Mouse (Mus musculus) left cerebral cortex, adult 2 months (tissue): Measurements from ENCODE around the gene Ppp4r4. TPM values are rescaled to one million over a fixed set of nuclear protein-coding genes. Genes with fewer than 3 reads are reported as not detected.
"Not testable (repeated sequence)": the region's sequence is repeated elsewhere in the genome, so short reads cannot be mapped to it uniquely, and the experiment has no call there.

Source experiments
- DNase-seq, 2 experiments: peaks; one replicate each; pipeline ENCODE4 v3.0.0; 2021 to 2022; ENCODE audit warnings: low spot score in 2 of 2, mixed read lengths in 1 of 2; ENCODE audit errors: extremely low spot score in 1 of 2
- H3K27ac ChIP-seq: fragments of 200-600 bp; 2 replicates; pipeline ENCODE4 v1.8.1; 2022
- H3K4me3 ChIP-seq: fragments of 200-600 bp; 2 replicates; pipeline ENCODE4 v1.8.1; 2022
- CTCF ChIP-seq: fragments of 200-600 bp; IDR thresholded peaks from 2 replicates; pipeline ENCODE4 v1.8.1; 2022; ENCODE audit warnings: antibody characterized with exemption, mild to moderate bottlenecking, moderate library complexity
- intact Hi-C: fragments of 180-260 bp; cut with DNase I; formaldehyde crosslinking; loops from one replicate; pipeline ENCODE4 v1.15.1; 2025
- long read RNA-seq, 2 experiments: library from polyadenylated mRNA; stranded (forward); transcript quantifications; one replicate each; pipeline ENCODE4 v2.0.0; 2021; ENCODE audit warnings: borderline mapping rate in 2 of 2
- total RNA-seq, 2 experiments: library from RNA; stranded (reverse); gene quantifications; 2 replicates each; pipeline ENCODE4 v1.2.3; 2021

Gene Ppp4r4
- total RNA-seq, result 10 to 100 TPM; 24.8 to 25.8 TPM
- long read RNA-seq, experiment 1, transcript Ppp4r4-201 (25 exons, 3,964 nt), result major isoform, 13 of 24 reads
- long read RNA-seq, experiment 1, partial matches to known transcripts, result 3 of 24 reads
- long read RNA-seq, experiment 1, other reads (novel, unspliced or antisense), result 8 of 24 reads
- long read RNA-seq, experiment 2, transcript Ppp4r4-201 (25 exons, 3,964 nt), result major isoform, 8 of 19 reads
- long read RNA-seq, experiment 2, partial matches to known transcripts, result 0 of 19 reads
- long read RNA-seq, experiment 2, other reads (novel, unspliced or antisense), result 11 of 19 reads

DNA sequence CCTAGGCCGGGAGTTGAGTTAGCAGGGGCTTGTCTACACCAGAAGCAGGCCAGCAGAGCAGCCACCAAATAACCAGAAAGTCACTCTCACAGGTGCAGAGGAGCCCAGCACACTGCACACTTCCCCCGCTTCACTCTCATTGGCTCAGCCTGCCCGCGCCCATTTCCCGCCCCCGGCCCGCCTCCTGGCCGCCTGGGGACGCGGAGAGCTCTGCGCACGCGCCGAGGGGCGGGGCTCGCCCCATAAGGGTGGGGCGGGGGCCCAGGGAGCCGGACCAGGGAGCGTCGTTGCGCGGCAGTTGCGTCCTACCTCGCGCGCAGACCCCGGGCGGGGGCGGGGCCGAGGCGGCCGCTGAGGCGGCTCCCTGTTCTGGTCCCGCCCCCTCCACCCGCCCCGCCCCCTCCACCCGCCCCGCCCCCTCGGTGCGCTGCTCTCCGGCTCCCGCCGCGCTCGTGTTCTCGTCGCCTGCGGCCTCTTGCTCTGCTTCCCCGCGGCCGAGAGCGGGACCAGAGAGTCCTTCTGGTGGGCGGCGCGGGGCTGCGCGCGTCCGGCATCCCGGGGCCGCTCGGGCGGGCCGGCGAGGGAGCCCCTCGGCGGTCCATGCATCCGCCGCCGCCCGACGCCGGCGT lies at the start of gene Ppp4r4:
Gene Ppp4r4, plus strand, starts transcription at position 264 of the 629 bp plus-strand sequence.
- Histone ChIP-seq H3K27ac (peak within 1 kb of the TSS; percentile 84), H3K4me3 (peak within 1 kb of the TSS; percentile 91)
- intact Hi-C loops, result loop anchor here (2.0 kb wide), 1 partner anchor 19 kb away; no protein-coding TSS in a partner anchor
- no peak for TF ChIP-seq CTCF
- DNase-seq, result peak; percentile 98

GRCm38 (mm10) chr12:103482781-103483180 lies 49.3 kb upstream of the Ppp4r4 start:
- no peak overlapping the region for H3K4me3 ChIP-seq
- H3K27ac ChIP-seq, result no peak overlapping the region
- DNase-seq, result no peak
- intact Hi-C loops, result no loop called here
- no peak for TF ChIP-seq CTCF

DNA sequence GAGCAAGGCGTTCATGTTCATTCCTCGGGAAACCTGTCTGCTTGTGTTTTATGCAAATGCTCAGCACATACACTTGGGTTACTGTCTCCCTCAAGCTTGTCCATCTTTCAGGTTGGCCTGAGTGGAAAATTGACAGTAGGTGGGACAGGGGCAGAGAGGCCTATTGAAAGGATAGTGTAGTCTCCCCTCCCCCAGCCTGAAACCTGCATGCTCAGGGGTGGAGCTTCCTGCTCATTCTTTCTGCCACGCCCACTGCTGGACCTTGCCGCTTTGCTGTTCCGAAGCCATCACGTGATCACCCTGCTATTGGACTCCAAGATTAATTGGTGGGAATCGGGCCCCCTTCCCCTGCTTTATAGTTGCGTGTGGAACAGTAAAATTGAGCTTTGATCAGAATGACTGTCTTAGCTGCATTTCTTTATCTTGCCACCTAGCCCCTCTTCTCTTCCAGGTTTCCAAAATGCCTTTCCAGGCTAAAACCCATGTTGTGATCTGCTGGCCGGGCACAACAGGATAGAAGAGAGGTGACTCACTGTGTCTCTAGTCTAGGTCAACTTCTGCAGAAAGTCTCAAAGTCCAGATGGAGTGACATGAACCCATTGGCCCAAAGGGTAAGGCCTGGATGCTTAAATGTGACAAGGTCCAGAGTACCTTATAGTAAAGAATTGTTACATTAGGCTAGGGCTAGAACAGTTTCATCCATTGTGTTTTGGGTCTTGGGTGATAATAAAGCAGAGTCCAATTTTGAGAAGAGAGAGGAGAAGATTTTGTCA lies 47.7 kb upstream of the Ppp4r4 start:
- intact Hi-C loops, H3K4me3 ChIP-seq, H3K27ac ChIP-seq, DNase-seq: not testable (repeated sequence)

GRCm38 (mm10) chr12:103486726-103487125 lies 45.4 kb upstream of the Ppp4r4 start:
- H3K4me3 ChIP-seq, result no peak overlapping the region
- intact Hi-C loops, result no loop called here
- H3K27ac ChIP-seq, result no peak overlapping the region
- DNase-seq, result no peak
- no peak for TF ChIP-seq CTCF

DNA sequence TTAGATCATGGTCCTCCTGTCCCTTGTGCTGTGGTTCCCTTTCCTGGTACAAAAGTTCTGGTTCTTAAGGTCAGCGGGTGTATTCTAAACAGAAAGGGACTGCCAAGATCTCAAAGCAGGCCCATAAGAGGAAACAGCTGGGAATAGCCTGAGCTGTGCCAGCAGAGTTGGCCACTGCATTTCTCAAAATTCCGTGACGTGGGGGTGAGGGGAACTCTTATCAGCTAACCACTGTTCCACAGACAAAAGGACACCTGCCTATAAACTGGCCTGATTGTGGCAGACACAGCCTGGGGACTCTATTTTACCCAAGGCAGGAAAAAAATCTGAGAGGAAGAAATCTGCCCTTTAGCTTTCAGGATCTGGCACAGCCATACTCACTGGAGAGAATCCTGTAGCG lies 44.8 kb upstream of the Ppp4r4 start:
- no peak overlapping the region for H3K27ac ChIP-seq
- intact Hi-C loops, result no loop called here
- DNase-seq, result no peak
- TF ChIP-seq CTCF, result no peak
- H3K4me3 ChIP-seq, result no peak overlapping the region

GRCm38 (mm10) chr12:103487750-103488149 lies 44.3 kb upstream of the Ppp4r4 start:
- no peak for DNase-seq
- Histone ChIP-seq H3K4me3 (no peak overlapping the region), H3K27ac (no peak overlapping the region)
- intact Hi-C loops, result no loop called here
- no peak for TF ChIP-seq CTCF

GRCm38 (mm10) chr12:103491091-103491730 lies 40.9 kb upstream of the Ppp4r4 start:
- H3K4me3 ChIP-seq, result no peak overlapping the region
- intact Hi-C loops, result loop anchor here (5.0 kb wide), 1 partner anchor 164 kb away; no protein-coding TSS in a partner anchor
- H3K27ac ChIP-seq, result no peak overlapping the region
- DNase-seq, result no peak
- TF ChIP-seq CTCF, result no peak

DNA sequence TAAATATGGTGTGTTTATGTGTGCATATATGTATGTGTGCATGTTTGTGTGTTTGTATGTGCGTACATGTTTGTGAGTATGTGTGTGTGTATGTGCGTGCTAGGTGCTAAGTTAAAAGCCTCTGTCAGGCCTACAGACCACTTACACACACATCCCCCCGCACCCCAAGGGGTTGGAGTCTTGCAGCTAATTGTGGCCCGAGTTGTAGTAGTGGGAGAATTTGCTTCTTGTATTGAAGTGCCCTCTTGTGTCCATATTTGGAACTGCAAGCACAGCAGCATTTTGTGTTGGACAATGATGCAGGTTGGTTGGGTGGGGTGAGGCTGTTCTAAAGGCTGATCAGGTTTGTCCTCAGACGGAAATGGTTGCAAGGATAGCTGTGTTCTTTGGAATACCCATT lies 39.3 kb upstream of the Ppp4r4 start:
- intact Hi-C loops, result loop anchor here (1.0 to 5.0 kb wide), 2 partner anchors 66 to 165 kb away; no protein-coding TSS in a partner anchor
- peak; percentile 57 to 67 for DNase-seq
- TF ChIP-seq CTCF, result peak; percentile 96
- no peak overlapping the region for H3K27ac ChIP-seq
- no peak overlapping the region for H3K4me3 ChIP-seq

DNA sequence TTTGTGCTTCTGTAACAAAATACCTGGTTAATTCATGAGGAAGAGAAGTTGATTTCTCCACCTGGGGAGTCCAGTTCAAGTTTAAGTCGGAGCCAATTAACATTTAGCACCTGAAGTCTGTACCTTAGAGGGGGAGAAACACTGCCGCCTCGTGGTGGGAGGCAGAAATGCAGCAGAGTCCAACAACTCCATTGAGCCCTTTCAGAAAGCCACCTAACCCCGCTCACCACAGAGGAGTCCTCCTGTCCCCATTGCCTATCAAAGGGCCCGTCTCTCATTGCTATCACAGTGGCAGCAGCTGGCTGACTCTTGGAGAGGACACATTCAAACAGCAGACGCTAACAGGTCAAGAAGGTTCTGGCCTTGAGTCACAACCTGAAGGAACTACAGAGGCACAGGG lies 37.6 kb upstream of the Ppp4r4 start:
- intact Hi-C loops, result loop anchor here (5.0 kb wide), 1 partner anchor 167 kb away; no protein-coding TSS in a partner anchor
- DNase-seq, result peak; percentile 43 to 47
- H3K27ac ChIP-seq, result no peak overlapping the region
- H3K4me3 ChIP-seq, result no peak overlapping the region
- peak; percentile 76 for TF ChIP-seq CTCF

GRCm38 (mm10) chr12:103498768-103499167 lies 33.3 kb upstream of the Ppp4r4 start:
- no peak for TF ChIP-seq CTCF
- no peak overlapping the region for H3K27ac ChIP-seq
- intact Hi-C loops, result loop anchor here (2.0 kb wide), 1 partner anchor 144 kb away; no protein-coding TSS in a partner anchor
- H3K4me3 ChIP-seq, result no peak overlapping the region
- no peak for DNase-seq

- no peak overlapping the region for H3K4me3 ChIP-seq
- intact Hi-C loops, result loop anchor here (2.0 kb wide), 1 partner anchor 144 kb away; no protein-coding TSS in a partner anchor
- peak in 1 of 2 experiments; percentile 20 for DNase-seq
- H3K27ac ChIP-seq, result no peak overlapping the region
- TF ChIP-seq CTCF, result peak; percentile 53
Measured at GRCm38 (mm10) chr12:103499261-103499660, 32.8 kb upstream of the Ppp4r4 start.
